Mouse (Mus musculus) hindbrain, embryonic 12.5 days (tissue): ENCODE measurements around the gene Cactin. TPM values are rescaled to one million over a fixed set of nuclear protein-coding genes. Genes with fewer than 3 reads are reported as not detected.
A peak's percentile ranks its signal among the peaks of the same experiment; 100 is the strongest.

ENCODE experiments used
- ATAC-seq: fragments of 200-750 bp; cut with Nextera tagmentation; 2 replicates; pipeline ENCODE4 v1.8.0; 2017; ENCODE audit warnings: moderate TSS enrichment; ENCODE audit not compliant: low FRiP score
- H3K27ac ChIP-seq: fragments of 300-500 bp; sonication (generic); 2 replicates; pipeline ENCODE4 v1.5.1; 2016; ENCODE audit warnings: mild to moderate bottlenecking
- H3K27me3 ChIP-seq: fragments of 300-500 bp; sonication (generic); 2 replicates; pipeline ENCODE4 v1.6.1; 2016; ENCODE audit warnings: mild to moderate bottlenecking
- H3K36me3 ChIP-seq: fragments of 300-500 bp; sonication (generic); 2 replicates; pipeline ENCODE4 v1.6.1; 2016; ENCODE audit warnings: mild to moderate bottlenecking
- H3K4me1 ChIP-seq: fragments of 300-500 bp; sonication (generic); 2 replicates; pipeline ENCODE4 v1.6.1; 2016
- H3K4me2 ChIP-seq: fragments of 300-500 bp; sonication (generic); replicated peaks from 2 replicates; pipeline ENCODE4 v1.6.1; 2016; ENCODE audit warnings: mild to moderate bottlenecking
- H3K4me3 ChIP-seq: fragments of 300-500 bp; sonication (generic); 2 replicates; pipeline ENCODE4 v1.5.1; 2016; ENCODE audit warnings: mild to moderate bottlenecking
- H3K9ac ChIP-seq: fragments of 300-500 bp; sonication (generic); 2 replicates; pipeline ENCODE4 v1.6.1; 2016; ENCODE audit warnings: mild to moderate bottlenecking, moderate library complexity
- H3K9me3 ChIP-seq: fragments of 300-500 bp; sonication (generic); replicated peaks from 2 replicates; pipeline ENCODE4 v1.6.1; 2016; ENCODE audit warnings: mild to moderate bottlenecking
- WGBS: fragments of 180-500 bp; shearing (Covaris S2); methylation state at CpG from one replicate; pipeline ENCODE4 v1.1.7; 2016; 5-methylcytosine and 5-hydroxymethylcytosine counted together
- polyA plus RNA-seq: library from polyadenylated mRNA; unstranded; fragments of >200 nt; fragmentation: Nextera tagmentation; extraction: Ambion mirVana; gene quantifications from 2 replicates; pipeline ENCODE4 v1.2.1, GENCODE M21; 2016

The Cactin gene
- polyA plus RNA-seq, 1 experiment from 2014 or later = 53.3 TPM

- Histone ChIP-seq H3K36me3 (peaks cover 93% of the 10 kb centered on the region), H3K9me3 (no peaks in the 10 kb centered on the region), H3K27ac (no peak overlapping the region), H3K9ac (no peak overlapping the region), H3K4me2 (no peak overlapping the region), H3K27me3 (no peaks in the 10 kb centered on the region), H3K4me1 (0 out of 2 replicates have a peak, but pooled peaks cover 5% of the 10 kb centered on the region), H3K4me3 (no peak overlapping the region)
- ATAC-seq = no peak
- WGBS = 87% methylated on average over 5 of the region's 5 CpGs
These were observed 11.3 kb upstream of the Cactin start for GRCm38 (mm10) chr10:81309571-81309970.

GRCm38 (mm10) chr10:81313581-81313980 is 7.3 kb upstream of the Cactin start:
- Histone ChIP-seq H3K36me3 (peaks cover 90% of the 10 kb centered on the region), H3K27ac (no peak overlapping the region), H3K9ac (no peak overlapping the region), H3K4me2 (no peak overlapping the region), H3K4me1 (peaks cover 13% of the 10 kb centered on the region), H3K27me3 (no peaks in the 10 kb centered on the region), H3K9me3 (no peaks in the 10 kb centered on the region), H3K4me3 (no peak overlapping the region)
- ATAC-seq = no peak
- WGBS = 95% methylated on average over 13 of the region's 13 CpGs

GRCm38 (mm10) chr10:81314201-81314600 is 6.7 kb upstream of the Cactin start:
- H3K4me2 ChIP-seq = no peak overlapping the region
- peaks cover 19% of the 10 kb centered on the region for H3K4me1 ChIP-seq
- no peak overlapping the region for H3K4me3 ChIP-seq
- no peaks in the 10 kb centered on the region for H3K27me3 ChIP-seq
- no peak overlapping the region for H3K27ac ChIP-seq
- H3K9ac ChIP-seq = no peak overlapping the region
- no peaks in the 10 kb centered on the region for H3K9me3 ChIP-seq
- peaks cover 88% of the 10 kb centered on the region for H3K36me3 ChIP-seq
- WGBS = 75% methylated on average over 7 of the region's 7 CpGs
- no peak for ATAC-seq

- Histone ChIP-seq H3K4me3 (no peak overlapping the region), H3K4me1 (peaks cover 27% of the 10 kb centered on the region), H3K9ac (no peak overlapping the region), H3K27me3 (no peaks in the 10 kb centered on the region), H3K4me2 (no peak overlapping the region), H3K27ac (no peak overlapping the region), H3K9me3 (no peaks in the 10 kb centered on the region), H3K36me3 (peaks cover 75% of the 10 kb centered on the region)
- 95% methylated on average over 16 of the region's 16 CpGs for WGBS
- ATAC-seq = no peak
These were observed 5.3 kb upstream of the Cactin start for GRCm38 (mm10) chr10:81315587-81315986.

GRCm38 (mm10) chr10:81316338-81317060 is 4.4 kb upstream of the Cactin start:
- Histone ChIP-seq H3K4me1 (peaks cover 28% of the 10 kb centered on the region), H3K4me3 (no peak overlapping the region), H3K36me3 (peaks cover 65% of the 10 kb centered on the region), H3K9ac (no peak overlapping the region), H3K9me3 (no peaks in the 10 kb centered on the region), H3K27ac (no peak overlapping the region), H3K4me2 (peak overlapping the region; percentile 28), H3K27me3 (no peaks in the 10 kb centered on the region)
- no peak for ATAC-seq
- WGBS = 43% methylated on average over 16 of the region's 16 CpGs

GRCm38 (mm10) chr10:81317273-81317672 is 3.6 kb upstream of the Cactin start:
- WGBS = 19% methylated on average over 20 of the region's 20 CpGs
- H3K9me3 ChIP-seq = no peaks in the 10 kb centered on the region
- ATAC-seq = no peak
- H3K4me2 ChIP-seq = peak overlapping the region; percentile 28
- 0 out of 2 replicates have a peak overlapping the region, but pooled peaks have one; percentile 2 for H3K4me3 ChIP-seq
- H3K9ac ChIP-seq = no peak overlapping the region
- H3K27ac ChIP-seq = no peak overlapping the region
- H3K36me3 ChIP-seq = peaks cover 59% of the 10 kb centered on the region
- peaks cover 35% of the 10 kb centered on the region for H3K4me1 ChIP-seq
- H3K27me3 ChIP-seq = no peaks in the 10 kb centered on the region

GRCm38 (mm10) chr10:81318589-81319329 is 2.1 kb upstream of the Cactin start:
- no peaks in the 10 kb centered on the region for H3K27me3 ChIP-seq
- no peaks in the 10 kb centered on the region for H3K9me3 ChIP-seq
- 92% methylated on average over 13 of the region's 13 CpGs for WGBS
- H3K36me3 ChIP-seq = peaks cover 59% of the 10 kb centered on the region
- H3K4me2 ChIP-seq = peak overlapping the region; percentile 85; the same call in 1 of the 2 replicates
- no peak for ATAC-seq
- peak overlapping the region; percentile 95 for H3K4me3 ChIP-seq
- H3K27ac ChIP-seq = no peak overlapping the region
- H3K9ac ChIP-seq = peak overlapping the region; percentile 53; the same call in 1 of the 2 replicates
- peaks cover 39% of the 10 kb centered on the region for H3K4me1 ChIP-seq

- H3K36me3 ChIP-seq = peaks cover 59% of the 10 kb centered on the region
These were observed 1.6 kb upstream of the Cactin start for GRCm38 (mm10) chr10:81319330-81319699.

GRCm38 (mm10) chr10:81319741-81320549 is 958 bp upstream of the Cactin start:
- peak overlapping the region; percentile 85 for H3K4me2 ChIP-seq
- H3K9ac ChIP-seq = peak overlapping the region; percentile 53
- peak overlapping the region; percentile 92 for H3K27ac ChIP-seq
- ATAC-seq = peak; percentile 0; the same call in 1 of the 2 replicates
- peaks cover 39% of the 10 kb centered on the region for H3K4me1 ChIP-seq
- peak overlapping the region; percentile 95 for H3K4me3 ChIP-seq
- H3K36me3 ChIP-seq = peaks cover 60% of the 10 kb centered on the region
- WGBS = 1% methylated on average over 38 of the region's 38 CpGs
- H3K27me3 ChIP-seq = no peaks in the 10 kb centered on the region
- H3K9me3 ChIP-seq = no peaks in the 10 kb centered on the region

More at GRCm38 (mm10) chr10:81319330-81319699, 1.6 kb upstream of the Cactin start:
- Histone ChIP-seq H3K4me3 (peak overlapping the region; percentile 95), H3K4me1 (peaks cover 39% of the 10 kb centered on the region), H3K4me2 (peak overlapping the region; percentile 85), H3K9ac (peak overlapping the region; percentile 53), H3K9me3 (no peaks in the 10 kb centered on the region), H3K27ac (peak overlapping the region; percentile 92), H3K27me3 (no peaks in the 10 kb centered on the region)
- 39% methylated on average over 8 of the region's 8 CpGs for WGBS
- no peak for ATAC-seq

- Histone ChIP-seq H3K4me3 (peak overlapping the region; percentile 95), H3K27me3 (no peaks in the 10 kb centered on the region), H3K9ac (peak overlapping the region; percentile 91), H3K9me3 (no peaks in the 10 kb centered on the region), H3K4me2 (peak overlapping the region; percentile 85), H3K4me1 (peaks cover 39% of the 10 kb centered on the region), H3K36me3 (peaks cover 61% of the 10 kb centered on the region), H3K27ac (peak overlapping the region; percentile 92)
- WGBS = 3% methylated on average over 20 of the region's 20 CpGs
- no peak; the same call in 1 of the 2 replicates for ATAC-seq
These were observed 533 bp downstream of the Cactin start for GRCm38 (mm10) chr10:81321436-81321835.

- 0 out of 2 replicates have a peak overlapping the region, but pooled peaks have one; percentile 35 for H3K9ac ChIP-seq
These were observed 1.5 kb downstream of the Cactin start for GRCm38 (mm10) chr10:81322444-81322843.

More at GRCm38 (mm10) chr10:81322444-81322843, 1.5 kb downstream of the Cactin start:
- Histone ChIP-seq H3K4me3 (peak overlapping the region; percentile 2; the same call in 1 of the 2 replicates), H3K36me3 (peaks cover 68% of the 10 kb centered on the region), H3K4me2 (peak overlapping the region; percentile 85), H3K4me1 (peaks cover 30% of the 10 kb centered on the region), H3K27me3 (no peaks in the 10 kb centered on the region), H3K27ac (no peak overlapping the region), H3K9me3 (no peaks in the 10 kb centered on the region)
- no peak for ATAC-seq
- 96% methylated on average over 27 of the region's 27 CpGs for WGBS
